Mouse (Mus musculus) stomach, postnatal 0 days (tissue): ENCODE results near the gene Zbtb16.

Experiments
- CTCF ChIP-seq: IDR thresholded peaks from 2 replicates; pipeline ENCODE4 v1.5.1; 2016; ENCODE audit warnings: antibody characterized with exemption, low read depth, mild to moderate bottlenecking, moderate library complexity
- EP300 ChIP-seq: optimal IDR thresholded peaks from 2 replicates; pipeline ENCODE3; 2016; ENCODE audit warnings: antibody characterized with exemption

GRCm38 (mm10) chr9:48816678-48817398, 19.2 kb downstream of the Zbtb16 start:
- TF ChIP-seq CTCF = no peak
- no peak for TF ChIP-seq EP300
